Mouse (Mus musculus) urinary bladder, postnatal 14 days (tissue): ENCODE measurements around the gene Atrn.
A peak's percentile ranks its signal among the peaks of the same experiment; 100 is the strongest.
"Not testable (repeated sequence)": the region's sequence is repeated elsewhere in the genome, so short reads cannot be mapped to it uniquely, and the experiment has no call there.

ENCODE experiments used
- DNase-seq: peaks from one replicate; pipeline ENCODE4 v3.0.0; 2021; ENCODE audit warnings: low spot score

Atrn gene

DNA sequence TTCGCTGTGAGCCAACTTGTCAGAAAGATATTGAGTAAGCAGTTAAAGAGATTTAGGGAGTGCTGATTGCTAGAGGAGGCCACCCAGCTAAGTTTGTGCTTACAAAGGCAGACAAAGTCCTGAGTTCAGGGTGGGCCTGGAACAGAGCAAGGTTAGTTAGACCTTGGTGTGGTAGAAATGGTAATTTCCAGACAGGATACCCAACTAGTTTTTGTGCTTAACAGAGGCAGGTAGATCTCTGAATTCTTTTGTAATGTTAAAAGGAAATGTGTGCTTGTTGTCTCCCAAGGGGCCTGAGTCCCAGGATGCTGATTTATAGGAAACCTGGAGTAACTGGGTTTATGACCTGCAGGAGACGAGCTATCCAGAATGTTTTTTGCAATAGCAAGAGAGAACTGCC lies 52.6 kb downstream of the Atrn start:
- no peak for DNase-seq

DNA sequence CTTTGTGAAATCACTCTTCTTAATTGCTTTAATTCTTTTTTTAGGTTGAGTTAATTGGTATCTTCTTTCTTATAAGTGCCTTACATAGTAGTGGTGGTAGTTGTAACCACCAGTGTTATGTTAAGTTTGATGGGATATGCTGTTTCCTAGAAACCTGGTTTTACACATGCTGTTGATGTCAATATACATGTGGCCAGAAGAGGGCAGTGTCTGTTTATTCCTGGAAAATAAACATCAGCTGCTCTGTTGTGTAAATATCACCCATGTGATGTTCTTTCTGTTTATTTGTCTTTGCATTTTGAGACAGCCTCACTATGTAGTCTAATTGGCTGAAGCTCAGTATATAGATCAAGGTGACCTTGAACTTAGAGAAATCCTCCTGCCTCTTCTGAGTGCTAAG lies 55.6 kb downstream of the Atrn start:
- DNase-seq = no peak

DNA sequence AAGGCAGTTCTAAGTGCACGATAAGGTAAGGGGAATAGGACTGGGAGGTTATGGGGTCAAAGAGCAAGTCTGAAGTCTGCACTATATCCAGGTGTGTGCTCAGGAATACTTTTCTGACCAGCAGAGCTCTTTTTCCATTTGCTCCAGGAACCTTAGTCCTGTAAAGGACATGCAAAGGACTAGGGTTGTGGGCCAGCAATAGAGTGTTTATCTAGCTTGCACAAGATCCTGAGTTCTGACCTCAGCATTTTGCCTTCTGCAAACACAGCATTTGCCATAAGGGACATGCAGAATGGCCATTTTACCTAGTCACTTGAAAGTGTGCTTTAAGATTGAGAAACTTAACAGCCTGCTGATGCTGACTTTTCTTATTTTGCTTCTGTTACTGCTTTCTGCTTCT lies 58.7 kb downstream of the Atrn start:
- DNase-seq = no peak

DNA sequence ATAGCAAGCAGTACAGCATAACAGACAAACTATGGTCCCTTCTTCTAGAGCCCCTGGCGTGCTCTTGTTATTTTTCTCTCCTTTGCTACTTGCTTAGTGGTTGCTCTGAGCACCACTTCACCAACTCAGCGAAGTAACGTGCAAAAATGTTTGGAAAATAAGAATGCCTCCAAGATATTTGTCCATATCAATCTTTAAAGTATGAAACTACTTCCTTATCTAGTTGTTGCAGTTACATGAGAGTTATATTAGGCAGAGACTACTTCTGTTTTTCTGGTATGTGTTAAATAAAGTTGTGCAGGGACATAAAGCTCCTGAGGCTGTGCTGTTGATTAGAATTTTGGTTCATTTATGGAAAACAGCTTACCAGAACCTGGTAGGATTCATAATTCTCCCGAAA lies 64.7 kb downstream of the Atrn start:
- DNase-seq = no peak

DNA sequence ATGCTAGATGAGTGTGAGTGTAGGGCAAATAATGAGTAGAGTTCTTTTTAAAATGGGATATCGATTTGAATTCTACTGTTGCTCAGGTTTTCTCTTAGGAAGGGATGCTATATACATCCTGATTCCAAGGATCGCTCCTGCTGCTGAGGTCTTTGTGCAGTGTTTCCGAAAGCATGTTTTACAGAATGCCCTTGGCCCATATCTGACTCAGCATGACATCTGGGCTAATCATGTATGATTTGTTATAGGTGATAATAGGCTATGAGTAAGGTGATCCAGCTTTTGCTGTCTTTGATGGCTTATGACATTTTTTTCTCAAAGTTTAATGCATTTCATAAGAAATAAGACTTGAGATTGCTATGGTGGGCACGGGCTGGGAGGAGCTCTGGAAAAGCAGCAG lies 66.1 kb downstream of the Atrn start:
- DNase-seq = no peak

DNA sequence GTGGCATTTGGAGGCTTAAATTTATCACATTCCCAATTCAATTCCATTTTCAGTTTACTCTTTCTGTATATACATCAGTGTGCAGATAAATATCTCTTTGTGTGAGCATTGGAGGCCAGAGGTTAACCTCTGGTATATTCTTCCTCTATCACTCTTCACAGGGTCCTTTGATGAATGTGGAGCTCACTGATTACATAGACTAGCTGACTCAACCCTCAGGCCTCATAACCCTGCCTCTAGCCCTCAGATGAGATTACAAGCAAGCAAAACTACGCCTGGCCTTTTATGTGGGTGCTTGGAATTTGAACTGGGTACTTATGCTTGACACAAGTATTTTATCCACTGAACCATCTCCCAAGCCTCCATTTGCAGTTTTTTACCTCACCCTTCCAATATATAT lies 68.6 kb downstream of the Atrn start:
- no peak for DNase-seq

DNA sequence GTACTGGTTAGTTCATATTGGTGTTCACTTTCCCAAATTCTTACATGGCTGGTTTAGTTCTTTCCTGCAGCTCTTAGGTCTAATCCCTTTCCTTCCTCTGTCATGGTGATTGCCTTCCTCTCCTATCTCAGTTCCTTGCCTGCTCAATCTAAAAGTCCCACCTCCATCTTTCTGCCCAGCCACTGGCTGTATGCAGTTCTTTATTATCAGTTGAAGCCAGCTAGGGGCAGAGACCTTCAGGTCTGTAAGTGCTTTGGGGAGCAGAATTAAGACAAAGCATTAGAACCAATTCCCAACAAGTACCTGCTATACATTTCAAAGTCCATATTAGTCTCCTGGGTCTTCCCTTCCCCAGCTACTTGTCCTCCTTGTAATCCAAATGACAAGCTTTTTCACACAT lies 71.3 kb downstream of the Atrn start:
- no peak for DNase-seq

DNA sequence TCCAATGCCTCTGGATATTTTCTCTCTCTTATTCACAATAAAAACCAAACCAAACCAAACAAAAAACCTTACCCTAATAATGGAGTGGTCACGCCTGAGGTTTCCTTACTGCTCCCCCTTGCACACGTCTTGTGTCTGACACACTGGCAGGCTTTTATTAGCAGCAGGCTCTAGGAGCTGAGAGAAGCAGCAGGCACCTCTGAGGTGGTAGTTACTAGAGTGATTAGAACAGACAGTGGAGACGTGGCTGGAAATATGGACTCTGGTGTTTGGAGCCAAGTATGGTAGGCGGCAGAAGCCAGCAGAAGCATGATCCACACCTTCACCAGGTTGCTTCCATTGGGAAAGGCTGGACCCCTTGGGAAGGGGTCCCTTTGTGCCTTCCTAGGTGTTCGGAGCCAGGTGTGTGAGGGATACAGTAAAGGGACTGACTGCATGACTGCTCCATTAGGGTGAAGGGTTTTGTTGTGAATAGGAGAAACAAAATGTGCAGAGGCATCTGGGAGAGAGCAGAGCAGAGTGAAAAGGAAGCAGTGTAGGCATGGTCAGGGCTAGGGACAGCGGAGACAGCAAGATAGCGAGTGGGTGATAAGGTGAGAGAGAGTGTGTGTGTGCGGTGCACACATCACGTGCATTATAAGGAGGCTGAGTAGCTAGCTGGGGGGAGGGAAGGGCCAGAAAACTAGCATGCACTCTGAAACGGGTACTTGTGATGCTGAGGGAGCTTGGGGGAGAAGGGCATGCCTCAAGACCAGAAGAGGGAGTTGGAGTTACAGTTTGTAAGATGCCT lies 72.0 kb downstream of the Atrn start:
- no peak for DNase-seq

DNA sequence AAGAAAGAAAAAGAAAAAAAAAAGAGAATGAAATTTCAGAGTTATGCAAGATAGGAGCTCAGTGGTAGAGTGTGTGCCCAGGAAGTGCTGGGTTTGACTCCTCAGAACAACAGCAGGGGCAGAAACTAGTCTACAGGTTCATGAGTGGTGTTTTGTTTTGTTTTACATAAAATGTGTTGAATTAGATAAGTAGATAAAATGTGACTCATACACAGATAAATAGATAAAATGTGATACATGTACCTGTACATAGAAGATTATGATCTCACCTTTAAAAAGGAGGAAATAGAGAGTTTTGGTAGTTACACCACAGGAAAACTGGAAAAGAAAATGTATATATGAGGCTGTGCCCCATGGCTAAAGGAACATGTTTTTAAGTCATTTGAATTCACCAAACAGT lies 72.8 kb downstream of the Atrn start:
- no peak for DNase-seq

DNA sequence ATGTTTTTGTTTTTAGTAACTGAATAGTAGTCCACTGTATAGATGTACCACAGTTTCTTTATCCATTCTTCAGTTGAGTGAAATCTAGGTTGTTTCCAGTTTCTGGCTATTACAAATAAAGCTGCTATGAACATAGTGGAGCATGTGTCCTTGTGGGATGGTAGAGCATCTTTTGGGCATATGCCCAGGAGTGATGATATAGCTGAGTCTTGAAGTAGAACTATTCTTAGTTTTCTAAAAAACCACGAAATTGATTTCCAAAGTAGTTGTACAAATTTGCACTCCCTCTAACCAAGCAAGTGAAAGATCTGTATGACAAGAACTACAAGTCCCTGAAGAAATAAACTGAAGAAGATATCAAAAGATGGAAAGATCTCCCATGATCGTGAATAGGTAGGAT lies 86.5 kb downstream of the Atrn start:
- DNase-seq = no peak

DNA sequence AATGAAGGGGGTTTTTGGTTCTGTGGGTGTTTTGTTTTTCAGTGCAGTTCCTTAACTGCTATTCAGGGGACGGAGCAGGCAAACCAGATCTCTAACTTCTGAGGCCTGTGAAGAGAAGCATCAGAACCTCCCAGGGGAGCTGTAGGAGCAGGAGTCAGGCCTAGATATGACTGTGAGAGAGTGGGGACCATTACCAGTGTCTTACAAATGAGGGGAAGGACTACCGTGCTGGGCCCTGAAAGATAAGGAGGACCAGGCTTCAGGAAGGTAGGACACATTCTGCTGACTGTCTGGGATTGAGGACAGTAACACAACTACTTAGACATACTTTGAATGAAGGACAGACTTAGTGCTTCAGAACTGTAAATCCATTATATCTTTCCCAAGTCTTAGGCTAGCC lies 102.8 kb downstream of the Atrn start:
- no peak for DNase-seq

DNA sequence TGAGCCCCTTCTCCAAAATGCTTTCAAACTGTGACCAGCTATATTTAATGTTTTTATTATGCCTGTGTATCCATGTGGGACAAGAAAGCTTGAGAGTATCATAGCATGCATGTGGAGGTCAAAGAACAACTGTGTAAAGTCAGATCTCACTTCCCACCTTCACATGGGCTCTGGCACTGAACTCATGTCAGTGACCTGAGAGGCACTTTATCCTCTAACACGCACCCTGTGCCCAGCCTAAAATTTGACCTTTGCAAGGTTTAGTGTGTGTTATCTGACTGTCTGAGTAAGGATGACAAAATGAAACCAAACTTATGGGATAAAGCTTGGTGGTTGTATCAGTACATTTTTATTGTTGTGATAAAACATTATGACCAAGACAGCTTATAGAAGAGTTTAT lies 104.3 kb downstream of the Atrn start:
- no peak for DNase-seq

DNA sequence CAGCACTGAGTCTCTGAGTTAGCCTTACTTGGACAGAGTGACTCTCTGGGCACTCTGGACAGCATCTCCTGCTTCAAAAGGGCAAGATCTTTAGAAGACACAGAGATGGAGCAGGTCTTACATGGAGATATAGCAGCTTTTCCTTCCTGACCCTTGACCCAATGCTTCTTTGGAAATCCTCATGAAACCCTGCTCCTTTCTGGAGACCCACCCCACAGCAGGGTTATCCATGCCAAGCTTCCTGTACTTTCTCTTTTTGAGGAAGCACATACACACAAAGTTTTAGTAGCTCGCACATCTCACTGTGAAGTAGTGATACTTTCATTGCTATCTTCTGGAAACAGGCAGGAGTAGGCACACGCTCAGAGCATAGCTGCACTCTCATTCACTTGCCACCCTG lies 118.9 kb downstream of the Atrn start:
- no peak for DNase-seq

DNA sequence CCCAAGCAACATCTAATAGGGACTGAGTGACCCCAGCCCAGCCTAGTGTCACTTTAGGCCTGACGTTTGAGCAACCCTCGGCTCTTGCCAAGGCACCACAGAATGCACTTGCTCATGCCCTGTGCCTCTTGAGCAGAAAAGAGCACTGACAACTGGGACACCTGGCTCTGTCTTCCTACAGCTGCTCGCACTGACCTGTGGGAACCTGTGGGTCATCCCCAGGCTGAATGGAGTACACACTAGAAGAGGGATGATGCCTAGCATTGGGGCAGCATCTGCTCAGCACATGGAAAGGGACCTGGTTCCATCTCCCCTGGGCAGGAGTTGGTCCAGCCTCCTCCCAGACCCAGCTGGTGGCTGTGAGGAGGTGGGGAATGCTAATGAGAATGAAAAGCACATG lies 120.6 kb downstream of the Atrn start:
- no peak for DNase-seq

DNA sequence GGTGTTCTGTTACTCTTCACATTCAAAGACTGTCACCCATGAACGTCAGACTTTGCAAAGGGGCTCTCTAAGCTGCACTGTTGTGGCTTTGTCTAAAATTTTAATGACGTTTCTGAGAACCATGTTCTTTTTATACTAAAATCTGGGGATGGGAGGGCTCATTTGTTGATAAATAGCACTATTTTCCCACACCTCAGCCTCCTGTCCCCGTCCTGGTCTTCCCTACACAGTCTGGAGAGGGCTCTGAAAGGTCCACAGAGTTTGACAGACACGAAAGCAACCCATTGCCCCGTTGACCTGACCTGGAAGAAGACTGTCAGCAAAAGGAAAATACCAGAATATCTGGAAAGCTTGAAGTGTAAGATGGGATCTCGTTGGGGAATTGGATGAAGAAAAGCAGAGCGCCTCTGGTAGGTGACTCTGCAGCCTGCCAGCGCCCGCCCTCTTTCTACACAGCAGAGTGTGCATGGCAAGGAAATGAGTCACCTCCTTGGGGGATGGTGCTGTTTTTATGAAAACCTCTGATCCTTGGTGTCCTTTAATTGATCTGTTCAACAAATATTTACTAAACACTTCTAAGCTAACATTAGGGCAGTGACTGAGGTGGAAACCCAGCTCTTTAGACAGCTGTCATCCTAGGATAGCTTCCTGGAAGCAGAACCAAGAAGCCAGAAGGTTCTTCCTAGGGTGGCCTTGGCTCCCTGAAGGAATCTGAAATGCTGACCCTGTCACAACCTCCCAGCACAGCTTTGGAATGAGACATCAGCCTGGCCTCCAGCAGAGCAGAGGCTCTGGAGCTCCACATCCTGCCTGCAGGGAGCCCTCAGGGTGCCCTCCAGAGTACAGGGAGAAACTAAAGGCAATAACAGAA lies 123.0 kb downstream of the Atrn start:
- peak; percentile 72 for DNase-seq

DNA sequence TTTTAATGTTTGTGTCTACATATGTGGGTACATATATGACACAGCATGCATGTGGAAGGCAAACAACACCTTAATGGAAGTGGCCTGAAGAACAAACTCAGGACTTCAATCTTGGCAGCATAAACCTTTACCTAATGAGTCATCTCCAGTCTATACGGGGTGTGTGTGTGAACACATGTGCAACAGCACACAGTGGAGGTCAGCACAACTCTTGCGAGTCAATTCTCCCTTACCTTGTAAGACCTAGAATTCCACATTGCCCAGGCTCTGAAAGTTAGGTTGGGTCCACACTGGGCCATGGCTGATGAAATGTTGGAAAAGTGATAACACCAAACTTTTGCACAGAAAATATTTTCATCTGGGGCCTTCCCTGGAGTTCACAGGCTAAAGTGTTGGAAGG lies 124.3 kb downstream of the Atrn start:
- no peak for DNase-seq

DNA sequence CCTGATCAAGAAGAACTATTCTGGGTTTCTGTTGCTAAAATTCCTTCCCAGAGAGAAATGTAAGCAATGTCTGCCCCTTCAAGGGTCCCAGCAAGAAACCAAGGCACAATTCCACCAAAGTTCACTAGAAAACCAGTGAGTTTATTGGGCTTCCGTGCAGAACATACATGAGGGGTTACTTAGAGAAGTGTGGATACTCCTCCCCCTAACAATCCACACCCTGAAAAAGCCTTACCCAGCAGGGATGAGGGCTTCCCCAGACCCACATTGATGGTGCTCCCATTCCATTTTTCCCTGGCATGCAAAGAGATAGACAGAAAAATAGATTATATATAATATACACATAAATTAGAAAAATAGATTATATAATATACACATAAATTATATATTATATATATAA lies 124.7 kb downstream of the Atrn start:
- DNase-seq = no peak

DNA sequence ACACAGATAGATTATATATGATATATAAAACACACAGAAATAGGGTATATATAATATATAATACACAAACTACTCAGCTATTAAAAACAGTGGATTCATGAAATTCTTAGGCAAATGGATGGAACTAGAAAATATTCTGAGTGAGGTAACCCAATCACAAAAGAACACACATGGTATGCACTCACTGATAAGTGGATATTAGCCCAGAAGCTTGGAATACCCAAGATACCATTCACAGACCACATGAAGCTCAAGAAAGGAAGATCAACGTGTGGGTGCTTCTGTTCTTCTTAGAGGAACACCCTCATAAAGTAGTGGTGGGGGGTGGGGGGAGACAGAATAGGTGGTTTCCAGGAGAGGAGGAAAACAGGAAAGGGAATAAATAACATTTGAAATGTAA lies 125.1 kb downstream of the Atrn start:
- DNase-seq = not testable (repeated sequence)

DNA sequence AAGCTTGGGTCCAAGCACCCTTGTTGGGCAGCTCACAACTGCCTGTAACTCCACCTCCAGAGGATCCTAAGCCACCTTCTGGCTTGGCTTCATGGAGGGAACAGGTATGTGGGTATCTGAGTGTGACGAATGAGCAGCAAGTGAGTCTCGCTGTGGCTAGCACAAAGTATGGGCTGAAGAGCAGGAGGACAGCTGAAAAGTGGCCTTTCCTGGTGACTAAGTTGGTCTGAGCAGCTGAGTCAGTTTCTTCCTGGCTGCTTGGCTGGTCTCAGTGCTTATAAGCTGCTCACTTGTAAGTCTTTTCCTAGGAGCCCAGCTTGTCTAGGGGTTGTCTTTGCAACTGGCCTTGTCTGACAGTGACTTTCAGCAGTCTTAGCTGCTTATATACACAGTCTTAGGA lies 130.0 kb downstream of the Atrn start:
- DNase-seq = no peak

DNA sequence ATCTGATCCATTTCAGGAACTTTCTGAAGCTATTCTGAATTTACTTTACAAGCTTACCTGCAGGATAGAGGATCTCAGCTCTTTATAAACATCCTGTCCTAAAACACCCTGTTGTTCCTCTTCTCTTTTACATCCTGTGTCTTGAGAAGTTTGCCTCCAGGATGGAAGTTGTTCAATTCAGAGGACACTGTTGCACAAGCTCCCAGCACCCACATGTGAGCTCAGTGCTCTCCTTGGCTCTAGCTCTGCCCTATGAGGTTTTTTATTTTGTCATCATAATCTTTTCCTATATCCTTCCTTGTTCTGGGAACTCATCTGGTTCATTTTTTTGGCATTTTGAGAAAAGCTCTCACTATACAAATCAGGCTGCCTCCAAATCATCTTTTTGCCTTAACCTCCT lies 130.5 kb downstream of the Atrn start:
- no peak for DNase-seq

DNA sequence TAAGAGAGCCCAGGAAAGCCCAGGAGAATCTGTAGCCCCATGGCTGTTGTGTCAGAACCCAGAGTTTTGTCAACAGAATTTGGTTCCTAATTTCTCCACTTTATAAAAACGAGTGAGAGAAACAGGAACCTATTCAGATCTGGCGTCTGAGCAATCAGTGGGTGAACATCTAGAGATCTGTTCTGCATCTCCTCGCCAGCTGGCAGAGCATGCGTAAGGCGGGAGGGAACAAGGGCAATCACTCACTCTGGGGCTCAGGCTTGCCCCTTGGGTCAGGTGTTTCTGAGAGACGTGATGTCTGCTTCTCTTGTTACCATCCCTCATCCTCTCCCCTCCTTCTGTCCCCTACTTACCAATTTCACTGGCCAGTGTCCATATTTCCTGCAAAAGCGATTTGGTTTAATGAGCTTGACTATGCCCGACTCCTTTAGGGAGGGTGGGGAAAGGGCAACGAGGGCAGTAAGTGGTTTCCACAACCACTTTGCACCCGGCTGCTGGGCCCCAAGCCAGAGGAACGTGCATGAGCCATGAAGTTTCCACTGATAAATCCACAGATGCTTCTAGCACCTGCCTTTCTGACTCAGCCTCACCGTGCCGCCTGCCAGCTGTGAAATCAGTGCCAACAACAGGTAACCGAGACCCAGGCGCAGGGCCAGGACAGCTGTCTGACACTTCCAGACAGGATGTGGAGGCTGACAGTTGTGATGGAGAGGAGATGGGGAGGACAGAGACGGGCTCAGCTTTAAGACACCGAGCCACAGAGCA lies 131.1 kb downstream of the Atrn start:
- peak; percentile 53 for DNase-seq

DNA sequence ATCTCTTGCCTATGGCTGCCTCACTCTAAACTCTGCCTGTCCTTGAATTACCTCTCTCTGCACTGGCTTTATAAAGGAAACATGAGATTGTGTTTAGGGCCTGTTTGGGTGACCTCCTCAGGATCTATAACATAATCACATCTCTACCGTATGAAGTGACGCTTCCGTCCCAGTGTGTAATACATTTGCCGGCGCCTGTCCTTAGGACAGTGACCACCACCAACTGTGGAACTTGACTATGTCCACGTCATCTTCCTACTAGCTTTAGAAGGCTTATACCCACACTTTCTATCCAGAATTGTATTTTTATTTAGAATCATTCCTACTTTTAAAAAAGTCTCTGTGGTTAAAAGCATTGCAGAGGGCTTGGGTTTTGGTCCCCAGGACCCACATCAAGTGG lies 131.9 kb downstream of the Atrn start:
- no peak for DNase-seq

DNA sequence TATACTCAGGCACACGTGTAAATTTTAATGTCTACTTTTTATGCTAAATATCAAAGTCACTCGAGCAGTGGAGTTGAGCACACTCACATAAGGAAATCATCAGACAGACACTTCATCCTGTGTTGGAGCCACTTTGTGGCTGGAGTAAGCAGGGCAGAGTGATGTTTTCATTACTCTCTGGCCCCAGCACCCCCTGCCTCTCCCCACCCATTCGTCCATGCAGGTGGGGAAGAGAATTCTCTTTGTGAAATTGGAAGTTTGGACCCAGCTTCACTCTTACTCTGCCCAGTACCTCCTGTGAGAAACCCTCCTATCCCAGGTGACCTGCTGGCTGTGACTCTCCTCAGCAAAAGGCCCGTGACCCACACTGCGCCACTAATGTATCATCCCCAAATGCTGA lies 132.4 kb downstream of the Atrn start:
- no peak for DNase-seq
